Mouse (Mus musculus) neural tube, embryonic 11.5 days (tissue): ENCODE results near the gene Hoxd10. TPM values are rescaled to one million over a fixed set of nuclear protein-coding genes. Genes with fewer than 3 reads are reported as not detected.

Experiments
- ATAC-seq: fragments of 200-750 bp; cut with Nextera tagmentation; 2 replicates; pipeline ENCODE4 v1.8.0; 2017; ENCODE audit warnings: moderate number of reproducible peaks, mild to moderate bottlenecking, moderate TSS enrichment, moderate library complexity; ENCODE audit not compliant: insufficient read depth, low FRiP score, low TSS enrichment
- DNase-seq: peaks from one replicate; pipeline ENCODE4 v3.0.0-alpha.2; 2015; ENCODE audit warnings: low spot score
- H3K27ac ChIP-seq: fragments of 300-500 bp; sonication (generic); 2 replicates; pipeline ENCODE4 v1.5.1; 2014; ENCODE audit warnings: low read depth, mild to moderate bottlenecking, low read length
- H3K27me3 ChIP-seq: fragments of 300-500 bp; sonication (generic); 2 replicates; pipeline ENCODE4 v1.6.1; 2014; ENCODE audit warnings: mild to moderate bottlenecking, low read length, mixed read lengths; ENCODE audit not compliant: control insufficient read depth, insufficient read depth
- H3K36me3 ChIP-seq: fragments of 300-500 bp; sonication (generic); 2 replicates; pipeline ENCODE4 v1.6.1; 2014; ENCODE audit warnings: mild to moderate bottlenecking, low read length, moderate library complexity, mixed read lengths; ENCODE audit not compliant: control insufficient read depth, insufficient read depth
- H3K4me1 ChIP-seq: fragments of 300-500 bp; sonication (generic); 2 replicates; pipeline ENCODE4 v1.6.1; 2014; ENCODE audit warnings: low read length, mixed read lengths; ENCODE audit not compliant: control insufficient read depth, insufficient read depth
- H3K4me2 ChIP-seq: fragments of 300-500 bp; sonication (generic); 2 replicates; pipeline ENCODE4 v1.6.1; 2014; ENCODE audit warnings: low read depth, mild to moderate bottlenecking, moderate library complexity
- H3K4me3 ChIP-seq: fragments of 300-500 bp; sonication (generic); 2 replicates; pipeline ENCODE4 v1.5.1; 2014; ENCODE audit warnings: low read depth, low read length
- H3K9ac ChIP-seq: fragments of 300-500 bp; sonication (generic); 2 replicates; pipeline ENCODE4 v1.6.1; 2014; ENCODE audit warnings: mild to moderate bottlenecking, low read length
- H3K9me3 ChIP-seq: fragments of 300-500 bp; sonication (generic); 2 replicates; pipeline ENCODE4 v1.6.1; 2016; ENCODE audit warnings: low read length; ENCODE audit not compliant: control insufficient read depth
- WGBS: fragments of 180-500 bp; shearing (Covaris S2); extraction: QIAGEN DNeasy Blood & Tissue Kit; methylation state at CpG from one replicate; pipeline ENCODE4 v1.1.7; 2014; 5-methylcytosine and 5-hydroxymethylcytosine counted together
- polyA plus RNA-seq: library from polyadenylated mRNA; unstranded; fragments of >200 nt; fragmentation: Nextera tagmentation; extraction: Ambion mirVana; gene quantifications from 2 replicates; pipeline ENCODE4 v1.2.1, GENCODE M21; 2014

Gene Hoxd10
- polyA plus RNA-seq, 1 experiment from 2014 or later = 29.3 TPM

GRCm38 (mm10) chr2:74726973-74727639, 35.4 kb downstream of the Hoxd10 start:
- Histone ChIP-seq H3K4me1 (peaks cover 59% of the 10 kb centered on the region), H3K4me2 (peak overlapping the region; percentile 89), H3K27ac (peak overlapping the region; percentile 99), H3K4me3 (peak overlapping the region; percentile 66), H3K36me3 (peaks cover 2% of the 10 kb centered on the region; the same call in 1 of the 2 replicates), H3K9ac (peak overlapping the region; percentile 95), H3K9me3 (no peaks in the 10 kb centered on the region), H3K27me3 (no peaks in the 10 kb centered on the region)
- under 1% methylated on average over 39 of the region's 43 CpGs for WGBS
- ATAC-seq (peak; percentile 2; the same call in 1 of the 2 replicates), DNase-seq (peak; percentile 67)

DNA sequence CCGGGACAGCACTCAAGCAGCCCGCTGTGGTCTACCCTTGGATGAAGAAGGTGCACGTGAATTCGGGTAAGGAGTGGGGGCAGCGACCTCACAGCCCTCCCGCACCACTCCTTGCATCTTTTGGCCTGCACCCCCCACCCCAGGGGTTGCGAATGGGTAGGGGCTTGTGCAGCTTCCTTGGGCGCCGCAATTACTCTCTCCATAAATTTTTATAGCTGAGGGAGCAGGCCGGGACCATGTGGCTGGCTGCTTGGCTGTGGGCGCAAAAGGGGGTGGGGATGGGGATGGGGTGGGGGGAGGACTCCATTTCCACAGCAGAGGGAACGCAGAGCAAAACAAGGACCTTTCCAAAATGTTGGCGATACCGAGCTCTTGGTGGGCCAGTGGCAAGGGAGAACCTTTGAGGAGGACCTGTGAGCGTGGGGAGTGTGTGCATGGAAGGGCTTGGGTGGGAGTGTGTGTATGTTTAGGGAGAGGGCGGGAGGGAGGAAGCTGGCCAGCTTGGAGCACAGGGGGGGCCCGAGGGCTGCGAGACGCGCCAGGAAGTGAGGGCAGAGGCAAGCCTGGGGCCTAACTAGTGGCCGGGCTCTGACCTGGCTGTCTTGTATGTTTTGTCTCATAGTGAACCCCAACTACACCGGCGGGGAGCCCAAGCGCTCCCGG, 36.0 kb downstream of the Hoxd10 start:
- H3K36me3 ChIP-seq = peaks cover 2% of the 10 kb centered on the region; the same call in 1 of the 2 replicates
- H3K4me2 ChIP-seq = peak overlapping the region; percentile 89
- H3K9ac ChIP-seq = peak overlapping the region; percentile 95
- peak overlapping the region; percentile 66 for H3K4me3 ChIP-seq
- H3K27ac ChIP-seq = peak overlapping the region; percentile 99
- H3K4me1 ChIP-seq = peaks cover 62% of the 10 kb centered on the region
- DNase-seq (peak; percentile 70), ATAC-seq (no peak; the same call in 1 of the 2 replicates)
- under 1% methylated on average over 25 of the region's 25 CpGs for WGBS
- no peaks in the 10 kb centered on the region for H3K9me3 ChIP-seq
- no peaks in the 10 kb centered on the region for H3K27me3 ChIP-seq

DNA sequence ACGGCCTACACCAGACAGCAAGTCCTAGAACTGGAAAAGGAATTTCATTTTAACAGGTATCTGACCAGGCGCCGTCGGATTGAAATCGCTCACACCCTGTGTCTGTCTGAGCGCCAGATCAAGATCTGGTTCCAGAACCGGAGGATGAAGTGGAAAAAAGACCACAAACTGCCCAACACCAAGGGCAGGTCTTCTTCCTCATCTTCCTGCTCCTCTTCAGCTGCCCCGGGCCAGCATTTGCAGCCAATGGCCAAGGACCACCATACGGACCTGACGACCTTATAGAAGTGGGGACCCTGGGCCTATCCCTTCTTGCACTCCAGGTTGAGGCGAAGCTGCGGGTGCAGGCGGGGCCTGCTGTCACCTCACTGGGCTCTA, 36.6 kb downstream of the Hoxd10 start:
- Histone ChIP-seq H3K4me2 (peak overlapping the region; percentile 89), H3K36me3 (peaks cover 2% of the 10 kb centered on the region; the same call in 1 of the 2 replicates), H3K27ac (peak overlapping the region; percentile 99), H3K4me3 (peak overlapping the region; percentile 66), H3K4me1 (peaks cover 60% of the 10 kb centered on the region), H3K9me3 (no peaks in the 10 kb centered on the region), H3K9ac (peak overlapping the region; percentile 95), H3K27me3 (no peaks in the 10 kb centered on the region)
- ATAC-seq = no peak
- DNase-seq = peak; percentile 63
- 5% methylated on average over 13 of the region's 13 CpGs for WGBS

GRCm38 (mm10) chr2:74730331-74730730, 38.6 kb downstream of the Hoxd10 start:
- Histone ChIP-seq H3K36me3 (peaks cover 2% of the 10 kb centered on the region; the same call in 1 of the 2 replicates), H3K4me3 (peak overlapping the region; percentile 48), H3K27ac (peak overlapping the region; percentile 99), H3K4me2 (peak overlapping the region; percentile 91), H3K9ac (peak overlapping the region; percentile 95), H3K4me1 (peaks cover 63% of the 10 kb centered on the region), H3K9me3 (no peaks in the 10 kb centered on the region), H3K27me3 (no peaks in the 10 kb centered on the region)
- ATAC-seq = no peak
- peak; percentile 56 for DNase-seq
- under 1% methylated on average over 8 of the region's 8 CpGs for WGBS

DNA sequence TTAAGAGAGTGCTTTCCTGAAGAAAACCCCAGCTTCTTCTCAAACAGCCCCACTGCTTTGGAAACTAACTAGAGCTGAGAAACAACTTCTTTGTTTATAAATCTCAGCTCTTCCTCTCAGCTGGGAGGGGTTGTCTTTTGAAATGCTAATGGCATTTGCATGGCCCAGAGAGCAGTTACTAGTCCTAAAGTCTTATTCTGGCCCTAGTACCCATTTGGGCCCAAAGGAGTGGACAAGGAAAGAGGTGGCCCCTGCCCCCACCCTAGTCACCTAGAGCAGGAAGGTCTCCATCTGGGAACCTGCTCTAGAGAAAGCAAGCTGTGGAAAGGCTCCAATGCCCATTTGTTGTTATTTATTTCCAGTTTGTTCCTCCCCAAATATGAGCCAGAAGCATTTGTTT, 39.3 kb downstream of the Hoxd10 start:
- ATAC-seq = no peak
- Histone ChIP-seq H3K27me3 (no peaks in the 10 kb centered on the region), H3K9ac (peak overlapping the region; percentile 95), H3K36me3 (peaks cover 2% of the 10 kb centered on the region; the same call in 1 of the 2 replicates), H3K27ac (peak overlapping the region; percentile 99), H3K4me3 (peak overlapping the region; percentile 48), H3K4me2 (peak overlapping the region; percentile 91), H3K9me3 (no peaks in the 10 kb centered on the region), H3K4me1 (peaks cover 66% of the 10 kb centered on the region)
- DNase-seq = peak; percentile 64

GRCm38 (mm10) chr2:74731799-74732512, 40.2 kb downstream of the Hoxd10 start:
- H3K27me3 ChIP-seq = no peaks in the 10 kb centered on the region
- H3K9me3 ChIP-seq = no peaks in the 10 kb centered on the region
- peak overlapping the region; percentile 99 for H3K27ac ChIP-seq
- ATAC-seq = no peak
- peak overlapping the region; percentile 95 for H3K9ac ChIP-seq
- H3K4me1 ChIP-seq = peaks cover 68% of the 10 kb centered on the region
- peak overlapping the region; percentile 48 for H3K4me3 ChIP-seq
- WGBS = 6% methylated on average over 9 of the region's 9 CpGs
- peaks cover 2% of the 10 kb centered on the region; the same call in 1 of the 2 replicates for H3K36me3 ChIP-seq
- DNase-seq = peak; percentile 60
- peak overlapping the region; percentile 91 for H3K4me2 ChIP-seq

GRCm38 (mm10) chr2:74732513-74733316, 41.0 kb downstream of the Hoxd10 start:
- ATAC-seq (no peak), DNase-seq (peak; percentile 84)
- H3K9ac ChIP-seq = peak overlapping the region; percentile 95
- H3K36me3 ChIP-seq = peaks cover 2% of the 10 kb centered on the region; the same call in 1 of the 2 replicates
- H3K4me2 ChIP-seq = peak overlapping the region; percentile 91
- H3K27me3 ChIP-seq = no peaks in the 10 kb centered on the region
- under 1% methylated on average over 52 of the region's 52 CpGs for WGBS
- peak overlapping the region; percentile 99 for H3K27ac ChIP-seq
- H3K4me3 ChIP-seq = peak overlapping the region; percentile 48
- H3K9me3 ChIP-seq = no peaks in the 10 kb centered on the region
- H3K4me1 ChIP-seq = peaks cover 68% of the 10 kb centered on the region

- Histone ChIP-seq H3K36me3 (no peaks in the 10 kb centered on the region; the same call in 1 of the 2 replicates), H3K4me1 (peaks cover 73% of the 10 kb centered on the region), H3K4me3 (peak overlapping the region; percentile 48), H3K9ac (peak overlapping the region; percentile 95), H3K27me3 (no peaks in the 10 kb centered on the region), H3K27ac (peak overlapping the region; percentile 99), H3K9me3 (no peaks in the 10 kb centered on the region), H3K4me2 (peak overlapping the region; percentile 91)
- peak; percentile 83 for DNase-seq
- ATAC-seq = peak; percentile 53
- WGBS = under 1% methylated on average over 16 of the region's 16 CpGs
Observed at GRCm38 (mm10) chr2:74733317-74733661, 41.6 kb downstream of the Hoxd10 start.
